Mouse (Mus musculus): ENCODE measurements around the gene Acox2.

- TF ChIP-seq CTCF (IDR thresholded peaks at IDR 0.05; ENCODE audit: extremely low read depth, insufficient read depth, insufficient read length, insufficient replicate concordance) (no peak), POLR2A (IDR thresholded peaks at IDR 0.05; ENCODE audit: low read depth, low read length) (no peak)
Measured at GRCm38 (mm10) chr14:8218238-8218637, 40.9 kb downstream of the Acox2 start.
